Mouse (Mus musculus) telencephalon, adult 2 months (tissue): Measurements from ENCODE around the gene Pip4k2b.
"Not testable (repeated sequence)": the region's sequence is repeated elsewhere in the genome, so short reads cannot be mapped to it uniquely, and the experiment has no call there.

Source experiments
- DNase-seq: peaks from one replicate; pipeline ENCODE4 v3.0.0-alpha.2; 2011; ENCODE audit warnings: low read depth, low spot score

Gene Pip4k2b

GRCm38 (mm10) chr11:97714784-97715760, 29.4 kb downstream of the Pip4k2b start:
- DNase-seq: peak; percentile 65

GRCm38 (mm10) chr11:97714356-97714755, 30.1 kb downstream of the Pip4k2b start:
- no peak for DNase-seq

DNA sequence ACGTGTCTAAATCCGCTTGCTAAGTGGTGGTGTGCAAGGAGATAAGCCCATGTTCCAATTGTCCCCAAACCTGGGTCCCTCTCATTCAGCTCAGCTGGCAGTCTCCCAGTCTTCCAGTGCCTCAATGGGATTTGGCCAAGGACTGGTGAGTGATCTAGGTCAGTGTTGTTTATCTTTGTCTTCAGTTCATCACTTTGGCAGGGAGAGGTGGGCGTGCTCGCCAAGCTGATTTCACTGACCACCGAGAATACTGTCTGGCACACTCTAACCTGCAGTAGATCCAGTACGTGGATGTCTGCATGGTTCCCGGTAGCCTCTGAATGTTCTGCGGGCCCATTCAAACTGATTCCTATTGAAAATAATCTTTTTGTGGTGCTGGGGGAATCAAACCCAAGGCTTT, 30.6 kb downstream of the Pip4k2b start:
- DNase-seq: no peak

DNA sequence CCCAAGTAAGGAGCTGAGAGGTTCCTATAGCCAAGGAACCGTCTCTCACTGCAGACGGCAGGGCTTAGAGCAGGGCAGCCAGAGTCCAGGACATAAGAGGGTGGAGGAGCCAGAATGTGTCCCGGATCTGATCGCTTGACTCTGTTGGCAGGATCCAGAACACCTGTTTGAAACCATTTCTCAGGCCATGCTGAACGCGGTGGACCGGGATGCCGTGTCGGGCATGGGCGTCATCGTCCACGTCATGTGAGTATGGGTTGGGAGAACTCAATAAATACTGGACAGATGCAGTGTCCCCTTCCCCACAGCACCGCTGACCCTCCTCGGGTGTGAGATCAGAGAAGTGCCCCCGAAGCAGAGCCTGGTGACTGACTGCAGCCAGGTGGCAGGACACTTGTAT, 32.2 kb downstream of the Pip4k2b start:
- DNase-seq: no peak

- no peak for DNase-seq
Observed at GRCm38 (mm10) chr11:97711200-97711900, 33.2 kb downstream of the Pip4k2b start.

GRCm38 (mm10) chr11:97710067-97710466, 34.4 kb downstream of the Pip4k2b start:
- DNase-seq: not testable (repeated sequence)

DNA sequence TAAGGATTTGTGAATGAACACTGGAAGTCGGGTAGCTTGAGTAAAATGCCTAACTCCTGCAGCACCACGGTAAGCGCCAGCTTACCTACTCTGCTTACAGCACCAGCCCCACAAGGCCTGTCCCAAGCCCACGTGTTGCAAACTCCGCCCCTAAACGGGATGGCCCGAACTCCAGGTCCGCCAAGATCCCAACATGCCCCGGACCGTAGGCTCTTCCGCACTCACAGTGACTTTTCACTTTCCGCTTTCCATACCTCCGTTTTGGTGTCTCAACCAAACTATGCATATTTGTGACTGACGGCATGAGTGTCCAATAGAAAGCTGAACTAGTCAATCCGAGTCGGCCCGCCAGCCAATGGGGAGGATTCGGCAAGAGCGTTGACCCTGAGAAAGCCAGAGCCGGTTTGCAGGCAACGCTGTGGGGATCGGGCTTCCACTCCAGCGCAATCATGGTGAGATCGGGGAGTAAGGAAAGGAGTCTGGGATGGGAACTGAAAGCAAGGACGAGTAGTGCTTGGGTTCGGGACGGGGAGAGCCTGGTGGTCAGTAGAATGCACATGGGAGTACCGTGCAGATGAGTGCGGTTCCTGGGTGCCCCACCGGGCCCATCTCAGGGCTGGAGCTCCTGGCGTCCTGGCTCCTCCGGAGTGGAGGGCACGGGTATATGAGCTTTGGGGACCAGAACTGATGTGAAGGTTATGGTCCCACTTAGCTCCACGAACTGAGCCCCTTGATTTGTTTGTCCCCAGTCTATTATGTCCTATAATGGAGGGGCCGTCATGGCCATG, 41.3 kb downstream of the Pip4k2b start, which contains the start of gene Psmb3:
Gene Psmb3 (plus strand): TSS at position 361 of the 788 bp plus-strand sequence.
- DNase-seq: peak; percentile 100

- peak; percentile 80 for DNase-seq
Observed at GRCm38 (mm10) chr11:97702393-97702745, 42.1 kb downstream of the Pip4k2b start.

DNA sequence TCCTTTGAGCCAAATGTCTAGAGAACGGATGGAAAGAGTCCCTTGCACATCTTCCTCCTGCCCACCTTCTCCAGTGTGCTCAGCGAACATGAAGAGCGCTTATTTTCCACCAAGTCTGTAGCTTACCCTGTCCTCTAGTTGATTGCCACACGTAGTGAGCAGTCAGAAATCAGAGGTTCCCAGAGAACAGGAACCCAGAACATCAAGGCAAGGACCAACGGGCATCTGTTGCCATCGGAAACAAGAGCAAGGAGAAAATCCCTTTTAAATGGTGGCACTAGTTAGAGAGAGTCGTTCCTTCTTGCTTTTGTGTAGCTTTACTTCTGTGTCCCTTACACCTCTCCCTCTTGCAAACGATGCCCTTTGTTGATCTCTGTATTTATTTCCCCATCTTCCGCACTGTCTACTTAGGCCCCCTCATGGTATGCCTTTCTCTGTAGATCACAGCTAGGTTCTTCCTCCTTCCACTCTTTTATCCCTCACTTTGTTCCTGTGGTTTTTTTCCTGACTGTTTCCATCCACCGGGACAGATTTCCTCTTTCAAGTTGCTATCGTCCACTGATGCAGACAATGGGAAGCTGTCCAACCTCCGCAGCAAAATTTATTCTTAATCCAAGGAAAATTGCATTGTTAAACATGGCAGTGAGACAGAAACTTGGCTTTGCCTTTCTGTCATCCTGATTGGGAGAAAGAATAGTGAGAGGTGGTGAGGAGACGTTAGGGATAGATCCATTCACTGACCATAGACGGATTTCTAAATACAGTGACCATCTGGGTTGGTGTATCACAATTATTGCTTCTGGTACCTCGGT, 42.7 kb downstream of the Pip4k2b start:
- no peak for DNase-seq

GRCm38 (mm10) chr11:97700746-97701580, 43.5 kb downstream of the Pip4k2b start:
- no peak for DNase-seq

- no peak for DNase-seq
Observed at GRCm38 (mm10) chr11:97700003-97700745, 44.3 kb downstream of the Pip4k2b start, which contains the start of gene Pcgf2. Gene Pcgf2, minus strand, starts transcription at chr11:97700497.

DNA sequence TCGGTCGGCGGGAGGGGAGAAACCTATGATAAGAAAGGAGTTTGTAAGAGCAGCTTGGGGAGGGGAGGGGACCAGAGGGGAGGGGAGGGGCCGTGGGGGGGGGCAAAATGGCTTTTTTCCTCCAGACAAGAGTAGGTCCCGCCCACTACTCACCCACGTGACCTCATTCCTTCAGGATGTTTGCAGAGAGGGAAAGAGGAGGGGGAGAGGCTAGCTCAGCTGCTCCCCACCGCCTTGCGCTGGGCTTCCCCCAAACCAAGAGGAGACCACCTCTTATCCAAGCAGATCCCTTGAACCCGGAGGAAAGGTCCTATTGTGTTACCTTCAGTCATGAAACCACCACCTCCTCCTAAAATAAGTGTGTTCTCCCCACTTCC, 44.9 kb downstream of the Pip4k2b start:
- DNase-seq: peak; percentile 82

DNA sequence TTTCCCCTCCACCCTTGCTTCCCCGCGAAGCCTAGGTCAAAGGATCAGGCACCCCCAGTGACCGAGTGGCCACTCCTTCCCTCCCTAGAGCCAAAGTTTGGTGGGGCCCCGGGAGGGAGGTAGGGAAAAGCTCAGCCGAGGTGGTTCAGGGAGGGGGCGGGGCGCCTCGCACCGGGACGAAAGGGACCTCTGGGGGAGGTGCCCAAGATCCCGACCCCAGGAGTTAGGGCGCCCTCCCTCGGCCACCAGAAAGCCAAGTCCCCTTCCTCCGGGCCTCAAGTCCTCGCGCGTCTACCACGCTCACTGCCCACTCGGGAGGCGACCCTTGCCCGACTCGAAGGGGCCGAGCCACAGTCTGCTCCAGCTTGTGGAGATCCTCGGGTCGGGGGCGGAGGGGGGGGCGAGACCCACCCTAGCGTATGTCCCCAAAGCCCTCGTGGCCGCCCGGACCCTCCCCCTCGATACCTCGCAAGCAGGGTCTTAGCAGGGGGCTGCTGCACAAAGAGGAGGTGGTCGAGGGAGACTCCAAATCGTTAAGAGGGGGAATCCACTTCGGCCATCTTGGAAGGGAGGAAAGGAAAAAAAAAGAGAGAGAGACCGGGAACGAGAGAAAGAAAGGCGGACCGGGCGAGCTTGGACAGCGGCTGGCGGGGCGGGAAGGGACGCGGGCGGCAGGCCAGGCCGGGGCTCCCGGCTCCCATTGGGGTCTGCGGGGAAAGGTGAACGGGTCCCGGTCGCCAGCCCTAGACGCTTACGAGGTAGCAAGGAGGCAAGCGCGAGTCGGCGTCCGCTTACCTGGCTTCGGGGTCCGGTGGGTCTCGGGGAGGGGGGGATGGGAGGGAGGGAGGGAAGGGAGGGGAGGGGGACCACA, 45.5 kb downstream of the Pip4k2b start:
- DNase-seq: no peak

DNA sequence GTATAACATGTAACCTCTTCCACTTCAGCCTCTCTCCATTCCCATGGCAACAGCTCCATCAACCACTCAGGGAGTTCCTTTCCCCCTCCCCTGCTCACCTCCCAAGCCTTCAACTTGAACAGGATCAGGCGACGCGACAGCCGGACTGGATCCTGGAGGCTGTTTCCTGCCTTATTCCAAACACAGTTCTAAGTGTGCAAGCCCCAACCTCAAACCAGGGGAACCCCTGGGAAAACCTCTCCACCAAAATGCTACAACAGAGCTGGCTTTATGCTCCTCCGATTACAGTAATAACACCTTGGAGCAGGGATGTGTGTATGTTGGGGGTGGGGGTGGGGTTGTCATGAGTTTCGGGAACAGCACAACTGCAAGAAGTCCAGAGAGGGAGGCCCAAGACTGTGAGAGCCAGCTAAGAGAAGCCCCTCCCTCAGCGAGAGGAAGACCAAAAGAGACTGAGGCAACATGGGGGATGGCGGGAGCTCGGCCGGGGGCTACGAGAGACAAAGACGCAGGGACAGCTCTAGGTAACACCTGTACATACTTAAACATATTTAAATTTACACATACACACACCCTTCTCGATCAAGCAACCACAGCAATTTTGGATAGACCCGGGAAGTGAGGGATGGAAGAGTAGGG, 46.5 kb downstream of the Pip4k2b start:
- no peak for DNase-seq

- no peak for DNase-seq
Observed at GRCm38 (mm10) chr11:97697199-97697890, 47.2 kb downstream of the Pip4k2b start.

DNA sequence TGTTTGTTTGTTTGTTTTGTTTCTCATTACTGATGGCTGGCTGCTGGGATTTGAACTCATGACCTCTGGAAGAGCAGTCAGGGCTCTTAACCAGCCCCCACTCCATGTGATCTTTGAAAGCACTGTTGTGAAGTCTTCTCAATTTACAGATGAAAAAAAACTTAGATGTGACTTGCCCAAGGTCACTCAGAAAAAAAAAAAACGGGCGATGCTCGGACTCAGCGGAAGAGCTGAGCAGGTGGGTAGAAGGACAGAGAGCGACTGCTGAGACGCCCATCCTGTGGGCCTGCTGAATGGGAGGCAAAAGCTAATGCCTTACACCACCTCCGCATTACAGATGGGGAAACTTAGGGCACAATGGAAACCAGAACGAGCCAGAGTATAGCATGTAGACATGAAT, 47.8 kb downstream of the Pip4k2b start:
- DNase-seq: no peak

- no peak for DNase-seq
Observed at GRCm38 (mm10) chr11:97695712-97696401, 48.6 kb downstream of the Pip4k2b start.
